Mouse (Mus musculus) gastrocnemius, postnatal 14 days (tissue): ENCODE data around the gene Hpca. TPM values are rescaled to one million over a fixed set of nuclear protein-coding genes. Genes with fewer than 3 reads are reported as not detected.

ENCODE experiments used
- DNase-seq: peaks from one replicate; pipeline ENCODE4 v3.0.0; 2021; ENCODE audit warnings: mixed read lengths
- intact Hi-C: fragments of 180-260 bp; cut with DNase I; formaldehyde crosslinking; loops from one replicate; pipeline ENCODE4 v1.15.1; 2025; ENCODE audit warnings: low total_unique reads
- total RNA-seq, 2 experiments: library from RNA; stranded (reverse); gene quantifications; 2 replicates each; pipeline ENCODE4 v1.2.3; 2021

Gene Hpca
- total RNA-seq, 2 experiments from 2014 or later: 0.24 TPM; not detected in 1

GRCm38 (mm10) chr4:129137392-129138321 lies 15.8 kb upstream of the Hpca start:
- DNase-seq: no peak
- intact Hi-C loops: loop anchor here (5.0 to 10.0 kb wide), 2 partner anchors 35 to 137 kb away; no protein-coding TSS in a partner anchor

GRCm38 (mm10) chr4:129136579-129137391 lies 14.9 kb upstream of the Hpca start, which contains the start of gene Fndc5:
Fndc5 (plus strand) TSS chr4:129136999.
- no peak for DNase-seq

GRCm38 (mm10) chr4:129136189-129136578 lies 14.3 kb upstream of the Hpca start:
- intact Hi-C loops: loop anchor here (5.0 to 10.0 kb wide), 2 partner anchors 36 to 139 kb away; no protein-coding TSS in a partner anchor

More at GRCm38 (mm10) chr4:129136579-129137391, 14.9 kb upstream of the Hpca start, which contains the start of gene Fndc5:
- intact Hi-C loops: loop anchor here (5.0 to 10.0 kb wide), 2 partner anchors 36 to 138 kb away; no protein-coding TSS in a partner anchor

GRCm38 (mm10) chr4:129135637-129136036 lies 13.8 kb upstream of the Hpca start:
- intact Hi-C loops: loop anchor here (5.0 to 10.0 kb wide), 2 partner anchors 37 to 139 kb away; no protein-coding TSS in a partner anchor

More at GRCm38 (mm10) chr4:129136189-129136578, 14.3 kb upstream of the Hpca start:
- DNase-seq: no peak

GRCm38 (mm10) chr4:129134799-129135585 lies 13.2 kb upstream of the Hpca start:
- peak; percentile 77 for DNase-seq
- intact Hi-C loops: loop anchor here (5.0 to 10.0 kb wide), 2 partner anchors 37 to 140 kb away; no protein-coding TSS in a partner anchor

More at GRCm38 (mm10) chr4:129135637-129136036, 13.8 kb upstream of the Hpca start:
- DNase-seq: no peak

- intact Hi-C loops: loop anchor here (10.0 kb wide), 1 partner anchor 144 kb away; no protein-coding TSS in a partner anchor
- no peak for DNase-seq
Measured at GRCm38 (mm10) chr4:129130755-129131303, 9.0 kb upstream of the Hpca start.

- DNase-seq: no peak
- intact Hi-C loops: loop anchor here (10.0 kb wide), 1 partner anchor 145 kb away; no protein-coding TSS in a partner anchor
Measured at GRCm38 (mm10) chr4:129130149-129130548, 8.3 kb upstream of the Hpca start.

- intact Hi-C loops: no loop called here
- no peak for DNase-seq
Measured at GRCm38 (mm10) chr4:129129387-129129786, 7.6 kb upstream of the Hpca start.

- intact Hi-C loops: no loop called here
Measured at GRCm38 (mm10) chr4:129128582-129129338, 6.9 kb upstream of the Hpca start.

GRCm38 (mm10) chr4:129125736-129126451 lies 4.1 kb upstream of the Hpca start:
- intact Hi-C loops: no loop called here
- peak; percentile 38 for DNase-seq

More at GRCm38 (mm10) chr4:129128582-129129338, 6.9 kb upstream of the Hpca start:
- no peak for DNase-seq

GRCm38 (mm10) chr4:129124652-129125146 lies 2.9 kb upstream of the Hpca start:
- DNase-seq: no peak
- intact Hi-C loops: no loop called here

- intact Hi-C loops: no loop called here
Measured at GRCm38 (mm10) chr4:129122719-129123118, 883 bp upstream of the Hpca start.

GRCm38 (mm10) chr4:129122107-129122506 lies 271 bp upstream of the Hpca start:
- intact Hi-C loops: no loop called here
- no peak for DNase-seq

More at GRCm38 (mm10) chr4:129122719-129123118, 883 bp upstream of the Hpca start:
- DNase-seq: no peak

GRCm38 (mm10) chr4:129120520-129121445 lies 1.1 kb downstream of the Hpca start:
- intact Hi-C loops: no loop called here
- peak; percentile 70 for DNase-seq

GRCm38 (mm10) chr4:129119708-129120107 lies 2.1 kb downstream of the Hpca start:
- no peak for DNase-seq
- intact Hi-C loops: no loop called here
